Mouse (Mus musculus): ENCODE data around the gene Dnajc1.

GRCm38 (mm10) chr2:18232883-18233567 is 159.6 kb downstream of the Dnajc1 start:
- no peak for TF ChIP-seq GATA1 (IDR thresholded peaks at IDR 0.05; ENCODE audit: borderline replicate concordance, low read length)
- no peak for TF ChIP-seq FLI1 (IDR thresholded peaks at IDR 0.05; ENCODE audit: low read length)

Measured in megakaryocyte, embryonic 14.5 days (primary cell).